Mouse (Mus musculus) liver, embryonic 13.5 days (tissue): ENCODE results near the gene Dnah9. TPM values are rescaled to one million over a fixed set of nuclear protein-coding genes. Genes with fewer than 3 reads are reported as not detected.

Source experiments
- ATAC-seq: fragments of 200-750 bp; cut with Nextera tagmentation; 2 replicates; pipeline ENCODE4 v1.8.0; 2017; ENCODE audit warnings: low read depth, mild to moderate bottlenecking, moderate number of reproducible peaks, moderate library complexity
- DNase-seq: peaks from one replicate; pipeline ENCODE4 v3.0.0; 2022
- H3K27ac ChIP-seq: fragments of 300-500 bp; sonication (generic); 2 replicates; pipeline ENCODE4 v1.5.1; 2015; ENCODE audit warnings: moderate library complexity, mild to moderate bottlenecking, inconsistent platforms
- H3K27me3 ChIP-seq: fragments of 300-500 bp; sonication (generic); 2 replicates; pipeline ENCODE4 v1.6.1; 2015; ENCODE audit warnings: mild to moderate bottlenecking, inconsistent platforms
- H3K36me3 ChIP-seq: fragments of 300-500 bp; sonication (generic); 2 replicates; pipeline ENCODE4 v1.6.1; 2015; ENCODE audit warnings: mild to moderate bottlenecking, inconsistent platforms
- H3K4me1 ChIP-seq: fragments of 300-500 bp; sonication (generic); replicated peaks from 2 replicates; pipeline ENCODE4 v1.6.1; 2015; ENCODE audit warnings: inconsistent platforms
- H3K4me2 ChIP-seq: fragments of 300-500 bp; sonication (generic); 2 replicates; pipeline ENCODE4 v1.6.1; 2015; ENCODE audit warnings: inconsistent platforms, mild to moderate bottlenecking, moderate library complexity
- H3K4me3 ChIP-seq: fragments of 300-500 bp; sonication (generic); replicated peaks from 2 replicates; pipeline ENCODE4 v1.5.1; 2015; ENCODE audit warnings: mild to moderate bottlenecking, inconsistent platforms
- H3K9ac ChIP-seq: fragments of 300-500 bp; sonication (generic); 2 replicates; pipeline ENCODE4 v1.6.1; 2015; ENCODE audit warnings: mild to moderate bottlenecking, inconsistent platforms
- H3K9me3 ChIP-seq: fragments of 300-500 bp; sonication (generic); replicated peaks from 2 replicates; pipeline ENCODE4 v1.6.1; 2016; ENCODE audit warnings: inconsistent platforms
- WGBS: fragments of 180-500 bp; shearing (Covaris S2); methylation state at CpG from one replicate; pipeline ENCODE4 v1.1.7; 2015; ENCODE audit not compliant: insufficient replicate concordance; 5-methylcytosine and 5-hydroxymethylcytosine counted together
- polyA plus RNA-seq: library from polyadenylated mRNA; unstranded; fragments of >200 nt; fragmentation: Nextera tagmentation; extraction: Ambion mirVana; gene quantifications from 2 replicates; pipeline ENCODE4 v1.2.1, GENCODE M21; 2015

Gene Dnah9
- polyA plus RNA-seq, 1 experiment from 2014 or later: not detected

DNA sequence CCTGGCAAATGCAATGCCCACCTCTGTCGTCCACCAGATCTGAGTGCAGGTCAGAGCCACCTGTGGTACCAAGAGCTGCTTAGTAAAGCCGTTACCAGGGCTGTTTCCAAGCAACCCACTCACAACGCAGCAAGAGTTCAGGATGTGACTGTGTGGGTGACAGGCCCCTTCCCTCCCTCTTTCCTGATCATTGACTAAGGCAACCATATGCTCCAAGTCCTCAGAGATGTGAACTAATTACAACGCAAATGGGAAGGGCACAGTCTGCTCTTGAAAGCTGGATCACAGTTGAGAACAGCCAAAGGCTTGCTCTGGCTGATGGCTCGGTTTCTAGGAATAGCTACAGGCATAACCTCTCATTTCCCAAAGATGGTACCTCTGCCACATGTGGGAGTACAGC, 95.4 kb downstream of the Dnah9 start:
- DNase-seq (no peak), ATAC-seq (no peak)
- no peak overlapping the region for H3K27ac ChIP-seq
- 45% methylated on average over 5 of the region's 5 CpGs for WGBS
- H3K4me3 ChIP-seq: no peak overlapping the region
- no peaks in the 10 kb centered on the region for H3K4me1 ChIP-seq
- no peaks in the 10 kb centered on the region for H3K27me3 ChIP-seq
- H3K4me2 ChIP-seq: no peak overlapping the region
- H3K36me3 ChIP-seq: no peaks in the 10 kb centered on the region
- H3K9ac ChIP-seq: no peak overlapping the region
- no peaks in the 10 kb centered on the region for H3K9me3 ChIP-seq

- Histone ChIP-seq H3K4me1 (no peaks in the 10 kb centered on the region), H3K4me2 (no peak overlapping the region), H3K9me3 (no peaks in the 10 kb centered on the region), H3K27me3 (no peaks in the 10 kb centered on the region), H3K4me3 (no peak overlapping the region), H3K27ac (no peak overlapping the region), H3K9ac (no peak overlapping the region), H3K36me3 (no peaks in the 10 kb centered on the region)
- DNase-seq: no peak
- ATAC-seq: no peak
- WGBS: 54% methylated on average over 3 of the region's 3 CpGs
Observed at GRCm38 (mm10) chr11:66058956-66059355, 109.4 kb downstream of the Dnah9 start.

- H3K4me2 ChIP-seq: no peak overlapping the region
- H3K9ac ChIP-seq: no peak overlapping the region
- H3K36me3 ChIP-seq: no peaks in the 10 kb centered on the region
- ATAC-seq (no peak), DNase-seq (no peak)
- no peak overlapping the region for H3K4me3 ChIP-seq
- H3K27me3 ChIP-seq: no peaks in the 10 kb centered on the region
- no peaks in the 10 kb centered on the region for H3K9me3 ChIP-seq
- H3K4me1 ChIP-seq: no peaks in the 10 kb centered on the region
- H3K27ac ChIP-seq: no peak overlapping the region
- WGBS: 66% methylated on average over 3 of the region's 3 CpGs
Observed at GRCm38 (mm10) chr11:66051294-66051693, 117.1 kb downstream of the Dnah9 start.

DNA sequence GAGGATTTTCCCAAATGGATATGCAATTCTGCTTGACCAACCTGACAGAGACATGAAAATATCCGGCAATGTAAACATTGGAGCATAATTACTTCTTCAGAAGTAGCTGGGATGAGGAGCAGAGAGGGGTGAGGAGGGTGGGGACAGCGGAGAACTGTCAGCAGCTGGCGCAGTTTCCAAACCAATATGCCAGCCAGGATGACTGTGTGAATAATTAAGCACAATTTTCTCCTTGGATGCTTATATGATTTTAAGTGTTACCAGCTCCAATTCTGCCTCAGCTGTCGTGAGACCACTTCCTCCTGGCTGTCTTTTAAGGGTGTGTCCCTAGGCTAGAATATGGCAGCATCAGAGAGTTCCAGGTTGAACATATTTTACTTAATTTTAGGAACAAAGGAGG, 119.2 kb downstream of the Dnah9 start:
- Histone ChIP-seq H3K9ac (no peak overlapping the region), H3K9me3 (no peaks in the 10 kb centered on the region), H3K27ac (no peak overlapping the region), H3K36me3 (no peaks in the 10 kb centered on the region), H3K4me1 (no peaks in the 10 kb centered on the region), H3K4me2 (no peak overlapping the region), H3K27me3 (no peaks in the 10 kb centered on the region), H3K4me3 (no peak overlapping the region)
- 58% methylated on average over 4 of the region's 4 CpGs for WGBS
- ATAC-seq (no peak), DNase-seq (no peak)

GRCm38 (mm10) chr11:66046594-66047193, 121.7 kb downstream of the Dnah9 start:
- Histone ChIP-seq H3K4me2 (no peak overlapping the region), H3K27me3 (no peaks in the 10 kb centered on the region), H3K27ac (no peak overlapping the region), H3K9me3 (no peaks in the 10 kb centered on the region), H3K36me3 (no peaks in the 10 kb centered on the region), H3K9ac (no peak overlapping the region), H3K4me3 (no peak overlapping the region), H3K4me1 (no peaks in the 10 kb centered on the region)
- WGBS: 45% methylated on average over 4 of the region's 4 CpGs
- no peak for ATAC-seq
- DNase-seq: no peak

DNA sequence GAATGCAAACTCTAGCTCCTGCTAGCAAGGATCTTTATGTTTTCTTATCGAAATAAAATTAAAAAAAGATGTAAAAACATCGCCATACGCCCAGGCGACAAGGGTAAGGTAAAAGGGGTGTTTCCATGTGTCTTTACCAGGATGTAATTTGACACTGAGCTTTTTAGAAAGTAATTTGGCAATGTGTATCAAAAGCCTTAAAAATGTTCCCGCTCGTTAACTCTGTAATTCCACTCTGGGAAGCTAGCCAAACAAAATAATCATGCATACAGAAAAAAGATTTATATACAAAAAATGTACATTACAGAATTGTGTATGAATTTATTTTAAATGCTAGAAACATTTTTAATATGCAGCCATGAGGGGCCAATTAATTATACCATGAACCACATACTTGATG, 124.7 kb downstream of the Dnah9 start:
- no peaks in the 10 kb centered on the region for H3K9me3 ChIP-seq
- ATAC-seq (no peak), DNase-seq (no peak)
- no peaks in the 10 kb centered on the region for H3K27me3 ChIP-seq
- no peaks in the 10 kb centered on the region for H3K36me3 ChIP-seq
- H3K27ac ChIP-seq: no peak overlapping the region
- H3K4me3 ChIP-seq: no peak overlapping the region
- H3K9ac ChIP-seq: no peak overlapping the region
- no peaks in the 10 kb centered on the region for H3K4me1 ChIP-seq
- 65% methylated on average over 6 of the region's 6 CpGs for WGBS
- no peak overlapping the region for H3K4me2 ChIP-seq

GRCm38 (mm10) chr11:66042531-66042930, 125.8 kb downstream of the Dnah9 start:
- no peaks in the 10 kb centered on the region for H3K9me3 ChIP-seq
- no peak overlapping the region for H3K4me2 ChIP-seq
- 53% methylated on average over 2 of the region's 2 CpGs for WGBS
- H3K27me3 ChIP-seq: no peaks in the 10 kb centered on the region
- H3K36me3 ChIP-seq: no peaks in the 10 kb centered on the region
- no peak overlapping the region for H3K9ac ChIP-seq
- no peak overlapping the region for H3K4me3 ChIP-seq
- H3K27ac ChIP-seq: no peak overlapping the region
- ATAC-seq (no peak), DNase-seq (no peak)
- no peaks in the 10 kb centered on the region for H3K4me1 ChIP-seq

DNA sequence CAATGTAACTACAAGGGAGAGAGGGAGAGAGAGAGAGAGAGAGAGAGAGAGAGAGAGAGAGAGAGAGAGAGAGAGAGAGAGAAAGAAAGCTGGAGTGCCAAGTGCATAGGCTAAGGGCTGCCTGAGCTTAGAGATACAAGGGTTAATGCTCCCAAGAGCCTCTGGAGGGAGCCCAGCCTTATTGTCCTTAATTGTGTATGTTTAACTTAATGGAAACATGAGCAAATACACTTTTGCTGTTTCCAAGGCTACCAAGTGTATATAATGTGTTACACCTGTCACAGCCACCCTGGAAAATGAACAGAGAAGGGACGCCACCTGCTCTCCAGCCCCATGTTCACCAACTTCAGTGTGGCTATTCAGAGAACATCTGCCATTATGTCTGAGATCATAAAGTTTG, 142.6 kb downstream of the Dnah9 start:
- H3K9ac ChIP-seq: no peak overlapping the region
- H3K27me3 ChIP-seq: no peaks in the 10 kb centered on the region
- H3K4me2 ChIP-seq: no peak overlapping the region
- DNase-seq (no peak), ATAC-seq (no peak)
- no peaks in the 10 kb centered on the region for H3K4me1 ChIP-seq
- no peaks in the 10 kb centered on the region for H3K36me3 ChIP-seq
- no peaks in the 10 kb centered on the region for H3K9me3 ChIP-seq
- 64% methylated on average over 1 of the region's 1 CpGs for WGBS
- no peak overlapping the region for H3K4me3 ChIP-seq
- H3K27ac ChIP-seq: no peak overlapping the region

DNA sequence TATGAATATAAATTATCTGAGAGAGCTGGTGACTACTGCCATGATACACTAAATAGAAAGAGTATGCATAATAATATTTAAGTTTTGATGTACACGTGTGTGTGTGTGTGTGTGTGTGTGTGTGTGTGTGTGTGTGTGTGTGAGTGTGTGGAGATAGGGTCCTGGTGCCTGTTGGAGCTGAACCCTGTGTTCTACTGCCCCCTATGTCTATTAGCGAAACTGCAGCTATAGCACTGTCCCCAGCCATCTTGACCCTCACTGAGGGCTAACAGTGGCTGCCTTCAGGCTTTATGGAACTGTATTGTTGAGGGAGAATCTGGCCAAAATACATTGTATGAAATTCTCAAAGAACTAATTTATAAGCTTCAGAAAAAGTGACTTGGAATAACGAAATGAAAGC, 192.5 kb downstream of the Dnah9 start:
- Histone ChIP-seq H3K4me2 (no peak overlapping the region), H3K4me3 (no peak overlapping the region), H3K9me3 (no peaks in the 10 kb centered on the region), H3K9ac (no peak overlapping the region), H3K27ac (no peak overlapping the region), H3K4me1 (no peaks in the 10 kb centered on the region), H3K36me3 (no peaks in the 10 kb centered on the region), H3K27me3 (no peaks in the 10 kb centered on the region)
- DNase-seq (no peak), ATAC-seq (no peak)
- 46% methylated on average over 3 of the region's 3 CpGs for WGBS

- ATAC-seq (no peak), DNase-seq (no peak)
- no peak overlapping the region for H3K9ac ChIP-seq
- 47% methylated on average over 2 of the region's 2 CpGs for WGBS
- H3K27ac ChIP-seq: no peak overlapping the region
- H3K4me3 ChIP-seq: no peak overlapping the region
- no peaks in the 10 kb centered on the region for H3K36me3 ChIP-seq
- no peaks in the 10 kb centered on the region for H3K9me3 ChIP-seq
- no peaks in the 10 kb centered on the region for H3K27me3 ChIP-seq
- H3K4me1 ChIP-seq: no peaks in the 10 kb centered on the region
- no peak overlapping the region for H3K4me2 ChIP-seq
Observed at GRCm38 (mm10) chr11:65930796-65931195, 237.6 kb downstream of the Dnah9 start.

- Histone ChIP-seq H3K27ac (no peak overlapping the region), H3K4me2 (no peak overlapping the region), H3K4me1 (no peaks in the 10 kb centered on the region), H3K4me3 (no peak overlapping the region), H3K9ac (no peak overlapping the region), H3K27me3 (no peaks in the 10 kb centered on the region), H3K36me3 (no peaks in the 10 kb centered on the region), H3K9me3 (no peaks in the 10 kb centered on the region)
- WGBS: 59% methylated on average over 4 of the region's 4 CpGs
- ATAC-seq (no peak), DNase-seq (no peak)
Observed at GRCm38 (mm10) chr11:65930359-65930758, 238.0 kb downstream of the Dnah9 start.

DNA sequence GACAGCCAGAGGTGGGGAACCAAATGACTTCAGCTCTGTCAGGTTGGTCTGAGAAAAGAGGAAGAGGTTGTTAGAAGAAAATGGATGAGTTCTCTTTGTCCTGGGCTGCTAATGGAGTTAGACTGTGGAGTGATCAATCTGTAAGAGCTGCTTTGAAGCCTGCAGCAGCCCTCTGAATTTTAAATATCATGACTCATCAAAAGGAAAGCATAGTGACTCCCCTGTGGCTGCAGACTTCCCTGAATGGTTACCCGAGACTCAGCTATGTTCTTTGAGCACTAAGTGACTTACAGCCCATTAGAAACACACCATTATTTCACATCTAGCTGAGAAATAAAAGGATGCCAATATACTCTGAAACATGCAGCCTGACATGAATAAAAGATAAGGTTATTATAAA, 240.4 kb downstream of the Dnah9 start:
- Histone ChIP-seq H3K27ac (no peak overlapping the region), H3K9me3 (no peaks in the 10 kb centered on the region), H3K9ac (no peak overlapping the region), H3K36me3 (no peaks in the 10 kb centered on the region), H3K4me3 (no peak overlapping the region), H3K4me1 (no peaks in the 10 kb centered on the region), H3K27me3 (no peaks in the 10 kb centered on the region), H3K4me2 (no peak overlapping the region)
- DNase-seq (no peak), ATAC-seq (no peak)
- 46% methylated on average over 1 of the region's 1 CpGs for WGBS
